Mouse (Mus musculus) heart, adult 18-20 months (tissue): ENCODE data around the gene Il15ra. TPM values are rescaled to one million over a fixed set of nuclear protein-coding genes. Genes with fewer than 3 reads are reported as not detected.

Source experiments
- DNase-seq, 2 experiments: peaks; one replicate each; pipeline ENCODE4 v3.0.0; 2021 to 2022; ENCODE audit warnings: mixed read lengths in 1 of 2
- long read RNA-seq, 2 experiments: library from polyadenylated mRNA; stranded (forward); transcript quantifications; one replicate each; pipeline ENCODE4 v2.0.0; 2021
- total RNA-seq, 2 experiments: library from RNA; stranded (reverse); gene quantifications; 2 replicates each; pipeline ENCODE4 v1.2.3; 2021

The Il15ra gene
- total RNA-seq: 10 to 100 TPM; 29.6 to 30.6 TPM
- long read RNA-seq, experiment 1, transcript Il15ra-210 (7 exons, 1,624 nt): major isoform, 6 of 16 reads
- long read RNA-seq, experiment 1, partial matches to known transcripts: 0 of 16 reads
- long read RNA-seq, experiment 1, other reads (novel, unspliced or antisense): 8 of 16 reads
- long read RNA-seq, experiment 2, partial matches to known transcripts: 1 of 12 reads
- long read RNA-seq, experiment 2, other reads (novel, unspliced or antisense): 5 of 12 reads

- peak; percentile 92 to 94 for DNase-seq
Observed at GRCm38 (mm10) chr2:11705201-11706025, at the start of gene Il15ra. Il15ra (plus strand) TSS chr2:11705290.

- DNase-seq: no peak
Observed at GRCm38 (mm10) chr2:11657581-11657980, 47.5 kb upstream of the Il15ra start.

- no peak for DNase-seq
Observed at GRCm38 (mm10) chr2:11659263-11659662, 45.8 kb upstream of the Il15ra start.

GRCm38 (mm10) chr2:11662143-11662906 is 42.8 kb upstream of the Il15ra start:
- no peak for DNase-seq

DNA sequence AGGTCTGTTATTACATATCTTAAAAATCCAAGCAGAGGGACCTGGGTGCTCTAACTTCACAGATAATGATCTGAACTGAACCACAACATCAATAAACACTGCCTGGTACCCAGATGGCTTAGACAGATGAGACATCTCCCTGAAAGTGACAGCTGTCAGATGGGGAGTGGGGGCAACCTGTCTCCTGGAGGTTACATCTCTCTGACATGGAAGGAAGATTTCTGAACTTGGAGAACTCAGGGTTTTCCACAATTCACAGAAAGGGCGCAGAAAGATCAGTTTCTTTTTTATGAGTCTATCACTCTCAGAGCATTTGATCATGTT is 42.2 kb upstream of the Il15ra start:
- no peak for DNase-seq

- DNase-seq: peak; percentile 87 to 88
Observed at GRCm38 (mm10) chr2:11663961-11664360, 41.1 kb upstream of the Il15ra start.

GRCm38 (mm10) chr2:11664367-11664766 is 40.7 kb upstream of the Il15ra start:
- DNase-seq: peak; percentile 30 to 51

- peak in 1 of 2 experiments; percentile 31 for DNase-seq
Observed at GRCm38 (mm10) chr2:11664806-11665205, 40.3 kb upstream of the Il15ra start.

DNA sequence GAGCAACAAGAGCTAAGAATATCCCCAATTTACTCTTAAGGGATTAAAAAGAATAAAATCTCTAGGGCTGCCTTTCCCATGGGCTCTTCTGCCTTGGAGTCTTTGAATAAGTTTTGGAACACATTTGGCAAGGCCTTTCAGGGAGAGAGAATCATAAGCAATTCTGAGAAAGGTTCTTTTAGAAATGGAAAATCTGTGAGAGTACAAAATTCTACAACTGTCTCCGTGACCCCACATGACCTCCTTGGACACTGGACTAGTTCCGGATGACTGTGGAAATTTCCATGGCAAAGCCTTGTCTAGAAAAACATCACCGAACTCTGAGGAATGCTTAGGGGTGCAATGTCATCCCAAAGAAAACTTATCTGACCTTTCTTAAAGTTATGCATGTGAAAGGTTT is 39.8 kb upstream of the Il15ra start:
- DNase-seq: peak; percentile 53 to 57

- DNase-seq: no peak
Observed at GRCm38 (mm10) chr2:11672144-11672543, 32.9 kb upstream of the Il15ra start.

DNA sequence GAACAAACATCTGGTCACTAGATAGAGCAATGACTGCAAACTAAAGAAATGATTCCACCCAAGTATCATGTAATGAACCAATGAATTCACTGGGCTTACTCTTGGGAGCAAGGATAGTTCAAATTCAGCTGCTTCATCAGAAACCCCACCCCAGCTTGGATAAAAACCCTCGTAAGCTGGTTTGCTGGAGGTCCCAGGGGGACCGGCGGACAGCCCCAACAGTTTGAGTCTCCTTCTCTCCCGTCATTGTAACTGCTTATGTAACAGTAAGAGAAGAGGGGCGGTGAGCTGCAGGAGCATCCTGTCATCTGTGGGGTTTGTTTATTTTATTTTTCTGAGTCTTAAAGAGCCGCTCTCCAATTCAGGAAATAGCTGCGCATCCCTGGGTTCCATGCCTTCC is 25.5 kb upstream of the Il15ra start:
- peak; percentile 29 to 36 for DNase-seq

DNA sequence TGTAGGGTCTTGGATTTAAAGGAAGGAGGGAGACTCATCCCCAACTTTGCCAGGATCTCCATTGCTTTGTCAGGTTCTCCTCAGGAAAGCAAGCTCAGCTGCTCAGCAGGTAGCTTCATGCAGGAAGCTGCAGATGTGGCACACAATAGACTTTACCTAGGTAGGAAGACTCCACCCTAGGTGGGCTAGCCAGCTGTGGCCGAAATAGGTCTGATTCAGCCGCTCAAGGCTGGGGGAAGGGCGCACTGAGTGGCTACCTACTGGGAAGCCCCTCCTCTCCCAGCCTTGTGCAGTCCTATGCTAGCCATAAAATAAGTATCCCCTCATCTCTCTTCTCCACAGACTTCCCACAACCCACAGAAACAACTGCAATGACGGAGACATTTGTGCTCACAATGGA is 22.4 kb upstream of the Il15ra start:
- DNase-seq: no peak

- no peak for DNase-seq
Observed at GRCm38 (mm10) chr2:11686512-11686911, 18.6 kb upstream of the Il15ra start.

GRCm38 (mm10) chr2:11687436-11687835 is 17.7 kb upstream of the Il15ra start:
- DNase-seq: peak in 1 of 2 experiments; percentile 52

- DNase-seq: no peak
Observed at GRCm38 (mm10) chr2:11690201-11690890, 14.7 kb upstream of the Il15ra start.

- no peak for DNase-seq
Observed at GRCm38 (mm10) chr2:11693352-11693751, 11.7 kb upstream of the Il15ra start.

DNA sequence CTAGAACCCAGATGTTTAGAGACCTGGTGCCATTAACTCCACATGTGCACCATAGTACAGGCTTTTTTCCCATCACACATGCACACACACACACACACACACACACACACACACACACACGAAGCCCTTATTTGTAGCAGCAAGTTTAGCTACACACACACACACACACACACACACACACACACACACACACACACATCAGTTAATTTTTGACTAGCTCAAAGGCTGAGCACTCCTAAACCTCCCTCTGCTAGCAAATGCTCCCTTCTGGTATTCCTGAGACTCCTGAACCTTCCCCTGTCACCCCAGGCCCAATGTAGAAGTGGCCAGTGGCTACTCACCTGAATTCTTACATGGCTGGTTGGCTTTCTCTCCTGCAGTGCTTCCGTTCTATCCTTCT is 11.0 kb upstream of the Il15ra start:
- no peak for DNase-seq

DNA sequence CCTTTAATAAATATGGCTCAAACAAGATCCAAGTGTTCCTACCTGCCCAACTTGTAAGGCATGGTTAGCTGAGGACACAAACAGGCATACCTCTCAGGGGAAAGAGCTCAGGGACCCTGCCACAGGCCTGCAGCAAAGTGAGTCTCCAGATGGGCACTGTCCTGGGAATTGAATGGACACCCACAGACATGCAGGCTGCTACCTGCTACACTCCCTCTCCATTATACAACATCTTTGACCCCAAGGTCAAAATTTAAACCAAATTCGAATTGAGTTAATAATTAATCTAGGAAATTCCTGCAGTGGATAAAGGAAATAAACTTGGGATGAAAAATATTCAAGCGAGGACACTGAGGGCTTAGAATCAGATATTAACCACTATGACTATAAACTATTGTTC is 9.2 kb upstream of the Il15ra start:
- no peak for DNase-seq

DNA sequence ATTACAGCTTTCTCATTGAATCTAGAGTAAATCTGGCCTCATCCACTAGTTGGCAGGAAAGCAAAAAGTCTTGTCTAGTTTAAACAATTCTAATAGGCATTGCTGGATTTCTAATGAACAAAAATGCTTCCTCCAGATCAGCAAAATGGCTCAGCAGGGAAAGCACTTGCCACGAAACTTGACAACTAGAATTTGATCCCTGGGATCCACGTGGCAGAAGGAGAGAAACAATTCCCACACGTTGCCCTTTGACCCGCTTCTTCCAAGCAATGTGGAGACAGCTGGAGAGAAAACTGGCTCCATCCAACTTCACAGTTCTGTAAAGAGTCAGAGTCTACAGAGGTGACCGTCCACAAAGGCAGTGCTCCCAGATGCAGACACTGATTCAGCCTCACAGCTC is 6.1 kb upstream of the Il15ra start:
- DNase-seq: no peak

DNA sequence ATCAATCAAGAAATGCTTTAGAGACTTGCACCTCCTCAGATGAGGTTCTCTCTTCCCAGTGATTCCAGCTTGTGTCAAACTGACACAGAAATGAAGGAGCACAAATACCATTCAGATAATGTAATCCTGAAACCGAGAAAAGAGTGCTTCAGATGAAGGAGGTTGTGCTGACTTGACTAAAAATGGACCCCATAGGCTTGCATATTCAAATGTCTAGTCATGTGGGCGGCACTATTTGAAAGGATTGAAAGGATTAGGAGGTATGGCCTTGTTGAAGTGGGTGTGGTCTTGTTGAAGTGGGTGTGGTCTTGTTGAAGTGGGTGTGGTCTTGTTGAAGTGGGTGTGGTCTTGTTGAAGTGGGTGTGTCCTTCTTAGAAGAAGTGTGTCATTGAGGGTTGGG is 5.2 kb upstream of the Il15ra start:
- no peak for DNase-seq

- peak; percentile 18 to 45 for DNase-seq
Observed at GRCm38 (mm10) chr2:11706030-11706745, 1.1 kb downstream of the Il15ra start.

DNA sequence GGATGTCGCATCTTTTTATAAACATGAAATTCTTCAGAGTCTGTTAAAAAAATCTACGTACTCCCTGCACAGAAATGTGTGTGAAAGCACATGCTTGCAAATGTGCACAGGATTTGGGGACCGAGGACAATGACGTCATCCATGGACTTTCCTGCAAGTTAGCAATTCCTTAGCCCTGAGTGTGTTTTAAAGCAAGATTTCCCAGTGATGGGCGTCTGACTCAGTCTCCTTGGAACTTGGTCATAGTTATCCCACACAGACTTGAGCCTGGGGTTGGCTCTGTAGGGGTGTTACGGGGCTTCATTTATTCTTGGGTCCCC is 1.6 kb downstream of the Il15ra start:
- DNase-seq: peak; percentile 34 to 44
